Mouse (Mus musculus) midbrain, postnatal 0 days (tissue): ENCODE results near the gene Sel1l. TPM values are rescaled to one million over a fixed set of nuclear protein-coding genes. Genes with fewer than 3 reads are reported as not detected.

Experiments
- ATAC-seq: fragments of 200-750 bp; cut with Nextera tagmentation; 2 replicates; pipeline ENCODE4 v1.8.0; 2017; ENCODE audit warnings: moderate number of reproducible peaks, mild to moderate bottlenecking, moderate TSS enrichment, moderate library complexity; ENCODE audit not compliant: low FRiP score
- DNase-seq: peaks from one replicate; pipeline ENCODE4 v3.0.0-alpha.2; 2015; ENCODE audit warnings: low spot score
- H3K27ac ChIP-seq: fragments of 300-500 bp; sonication (generic); 2 replicates; pipeline ENCODE4 v1.5.1; 2014; ENCODE audit warnings: low read depth, mild to moderate bottlenecking, low read length, mixed read lengths
- H3K27me3 ChIP-seq: fragments of 300-500 bp; sonication (generic); 2 replicates; pipeline ENCODE4 v1.6.1; 2014; ENCODE audit warnings: low read length, control low read depth, mixed read lengths; ENCODE audit not compliant: insufficient read depth
- H3K36me3 ChIP-seq: fragments of 300-500 bp; sonication (generic); 2 replicates; pipeline ENCODE4 v1.6.1; 2014; ENCODE audit warnings: low read length, control low read depth, mixed read lengths; ENCODE audit not compliant: insufficient read depth
- H3K4me1 ChIP-seq: fragments of 300-500 bp; sonication (generic); 2 replicates; pipeline ENCODE4 v1.6.1; 2014; ENCODE audit warnings: mild to moderate bottlenecking, control low read depth, antibody characterized with exemption, low read length, mixed read lengths; ENCODE audit not compliant: insufficient read depth
- H3K4me2 ChIP-seq: fragments of 300-500 bp; sonication (generic); 2 replicates; pipeline ENCODE4 v1.6.1; 2014; ENCODE audit warnings: low read depth, mild to moderate bottlenecking, low read length, mixed read lengths; ENCODE audit not compliant: poor library complexity, severe bottlenecking
- H3K4me3 ChIP-seq: fragments of 300-500 bp; sonication (generic); 2 replicates; pipeline ENCODE4 v1.5.1; 2014; ENCODE audit warnings: low read depth, mild to moderate bottlenecking, low read length, moderate library complexity
- H3K9ac ChIP-seq: fragments of 300-500 bp; sonication (generic); replicated peaks from 2 replicates; pipeline ENCODE4 v1.6.1; 2014; ENCODE audit warnings: mild to moderate bottlenecking, low read length, moderate library complexity, mixed read lengths; ENCODE audit not compliant: poor library complexity, severe bottlenecking
- H3K9me3 ChIP-seq: fragments of 300-500 bp; sonication (generic); 2 replicates; pipeline ENCODE4 v1.6.1; 2016; ENCODE audit warnings: low read length, control low read depth
- CTCF ChIP-seq: IDR thresholded peaks from 2 replicates; pipeline ENCODE4 v1.5.1; 2016; ENCODE audit warnings: antibody characterized with exemption, mild to moderate bottlenecking
- WGBS: fragments of 180-500 bp; shearing (Covaris S2); extraction: QIAGEN DNeasy Blood & Tissue Kit; methylation state at CpG from one replicate; pipeline ENCODE4 v1.1.7; 2014; 5-methylcytosine and 5-hydroxymethylcytosine counted together
- polyA plus RNA-seq: library from polyadenylated mRNA; unstranded; fragments of >200 nt; fragmentation: Nextera tagmentation; extraction: Ambion mirVana; gene quantifications from 2 replicates; pipeline ENCODE4 v1.2.1, GENCODE M21; 2015
- total RNA-seq: library from RNA; depleted of rRNA; stranded (reverse); fragments of >200 nt; gene quantifications from 2 replicates; pipeline ENCODE4 v1.2.3, GENCODE M21; 2014

Gene Sel1l
- total and polyA plus RNA-seq, 2 experiments from 2014 or later: 67.3 to 93.3 TPM

DNA sequence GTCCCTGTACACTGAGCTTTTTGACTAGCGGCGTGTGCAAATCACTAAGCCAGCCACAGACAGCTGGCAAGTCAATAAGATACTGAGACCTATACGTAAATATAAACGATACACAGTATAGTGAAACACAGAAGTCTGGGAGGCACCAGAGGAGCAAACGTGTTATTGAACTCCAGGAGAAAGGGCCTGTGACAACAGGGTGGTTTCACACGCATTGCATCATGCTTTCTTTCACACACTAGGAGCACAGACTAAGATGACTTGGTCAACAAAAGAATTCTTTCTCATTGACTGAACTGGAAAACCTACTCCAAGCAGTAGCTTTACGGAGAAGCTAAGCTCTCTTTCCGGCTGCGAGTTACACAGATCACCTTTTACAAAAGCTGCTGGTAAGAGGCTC, 3.6 kb downstream of the Sel1l start:
- H3K27me3 ChIP-seq: no peaks in the 10 kb centered on the region
- no peaks in the 10 kb centered on the region for H3K9me3 ChIP-seq
- no peak overlapping the region for H3K4me3 ChIP-seq
- ATAC-seq: no peak
- H3K27ac ChIP-seq: no peak overlapping the region
- H3K36me3 ChIP-seq: peaks cover 14% of the 10 kb centered on the region; the same call in 1 of the 2 replicates
- peaks cover 8% of the 10 kb centered on the region; the same call in 1 of the 2 replicates for H3K4me1 ChIP-seq
- DNase-seq: no peak
- H3K9ac ChIP-seq: no peak overlapping the region
- WGBS: 82% methylated on average over 9 of the region's 9 CpGs
- no peak for TF ChIP-seq CTCF
- H3K4me2 ChIP-seq: no peak overlapping the region

DNA sequence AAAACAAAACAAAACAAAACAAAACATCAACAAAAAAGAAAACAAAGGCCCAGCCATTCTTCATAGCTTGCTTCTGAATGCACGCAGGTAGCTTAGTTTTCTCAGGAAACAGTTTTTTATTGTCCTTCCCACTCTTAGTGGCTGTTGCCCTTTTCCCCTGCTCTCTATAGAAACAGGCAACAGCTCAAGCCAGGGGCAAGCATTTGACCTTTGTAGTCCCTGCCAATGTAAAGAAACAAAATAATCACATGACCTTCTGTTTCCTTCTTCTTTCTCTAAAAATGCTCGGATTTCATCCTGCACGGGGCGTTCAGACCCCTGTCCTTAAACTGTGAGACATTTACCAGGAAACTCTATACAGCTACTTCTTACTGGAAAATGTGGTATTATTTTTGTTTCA, 4.4 kb downstream of the Sel1l start:
- TF ChIP-seq CTCF: no peak
- WGBS: 63% methylated on average over 4 of the region's 4 CpGs

GRCm38 (mm10) chr12:91843888-91844287, 5.1 kb downstream of the Sel1l start:
- H3K9ac ChIP-seq: no peak overlapping the region
- H3K4me3 ChIP-seq: no peak overlapping the region
- H3K4me2 ChIP-seq: no peak overlapping the region
- 96% methylated on average over 13 of the region's 13 CpGs for WGBS
- no peak for TF ChIP-seq CTCF
- H3K4me1 ChIP-seq: peaks cover 8% of the 10 kb centered on the region; the same call in 1 of the 2 replicates
- no peak overlapping the region for H3K27ac ChIP-seq
- peaks cover 26% of the 10 kb centered on the region for H3K36me3 ChIP-seq
- ATAC-seq (no peak), DNase-seq (no peak)
- no peaks in the 10 kb centered on the region for H3K27me3 ChIP-seq
- no peaks in the 10 kb centered on the region for H3K9me3 ChIP-seq

More for the DNA sequence above, 4.4 kb downstream of the Sel1l start:
- Histone ChIP-seq H3K27me3 (no peaks in the 10 kb centered on the region), H3K4me2 (no peak overlapping the region), H3K9me3 (no peaks in the 10 kb centered on the region), H3K9ac (no peak overlapping the region), H3K36me3 (peaks cover 20% of the 10 kb centered on the region), H3K4me1 (peaks cover 8% of the 10 kb centered on the region; the same call in 1 of the 2 replicates), H3K27ac (no peak overlapping the region), H3K4me3 (no peak overlapping the region)
- ATAC-seq (no peak), DNase-seq (no peak)

DNA sequence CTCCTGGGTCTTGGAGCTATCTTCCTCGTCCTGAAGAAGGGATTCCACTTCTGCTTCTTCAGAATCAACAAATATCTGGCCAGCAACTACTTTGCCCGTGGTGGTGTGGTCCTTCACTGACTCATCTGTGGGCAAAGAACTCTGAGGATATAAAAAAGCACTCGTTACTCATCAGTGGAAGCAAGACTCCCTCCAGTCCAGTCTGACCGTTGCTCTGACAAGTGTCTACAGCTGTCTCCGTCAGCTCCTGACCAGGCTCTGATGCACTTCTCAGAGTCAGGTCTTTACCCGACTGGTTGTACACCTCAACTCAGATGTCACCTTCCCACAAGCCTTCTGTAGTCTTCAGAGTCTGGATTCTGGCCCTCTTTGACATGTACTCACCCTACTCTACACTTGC, 7.2 kb downstream of the Sel1l start:
- 93% methylated on average over 6 of the region's 6 CpGs for WGBS
- no peak overlapping the region for H3K9ac ChIP-seq
- H3K9me3 ChIP-seq: no peaks in the 10 kb centered on the region
- H3K27me3 ChIP-seq: no peaks in the 10 kb centered on the region
- H3K4me1 ChIP-seq: no peaks in the 10 kb centered on the region
- no peak for DNase-seq
- no peak overlapping the region for H3K4me2 ChIP-seq
- H3K4me3 ChIP-seq: no peak overlapping the region
- ATAC-seq: no peak
- TF ChIP-seq CTCF: no peak
- no peak overlapping the region for H3K27ac ChIP-seq
- peaks cover 44% of the 10 kb centered on the region for H3K36me3 ChIP-seq

GRCm38 (mm10) chr12:91838261-91838660, 10.7 kb downstream of the Sel1l start:
- Histone ChIP-seq H3K27me3 (no peaks in the 10 kb centered on the region), H3K9ac (no peak overlapping the region), H3K27ac (no peak overlapping the region), H3K4me2 (no peak overlapping the region), H3K36me3 (peaks cover 68% of the 10 kb centered on the region), H3K9me3 (no peaks in the 10 kb centered on the region), H3K4me3 (no peak overlapping the region), H3K4me1 (no peaks in the 10 kb centered on the region)
- TF ChIP-seq CTCF: no peak
- DNase-seq (no peak), ATAC-seq (no peak)
- 92% methylated on average over 7 of the region's 7 CpGs for WGBS

- H3K36me3 ChIP-seq: peaks cover 75% of the 10 kb centered on the region
- no peaks in the 10 kb centered on the region for H3K27me3 ChIP-seq
- no peak overlapping the region for H3K4me2 ChIP-seq
- no peak overlapping the region for H3K4me3 ChIP-seq
- 92% methylated on average over 7 of the region's 7 CpGs for WGBS
- no peak for TF ChIP-seq CTCF
- no peaks in the 10 kb centered on the region for H3K9me3 ChIP-seq
- H3K9ac ChIP-seq: no peak overlapping the region
- no peaks in the 10 kb centered on the region for H3K4me1 ChIP-seq
- H3K27ac ChIP-seq: no peak overlapping the region
- ATAC-seq: no peak
- no peak for DNase-seq
These were observed 11.4 kb downstream of the Sel1l start for GRCm38 (mm10) chr12:91837401-91838065.
